Mouse (Mus musculus): ENCODE measurements around the gene Strbp.

Gene Strbp

DNA sequence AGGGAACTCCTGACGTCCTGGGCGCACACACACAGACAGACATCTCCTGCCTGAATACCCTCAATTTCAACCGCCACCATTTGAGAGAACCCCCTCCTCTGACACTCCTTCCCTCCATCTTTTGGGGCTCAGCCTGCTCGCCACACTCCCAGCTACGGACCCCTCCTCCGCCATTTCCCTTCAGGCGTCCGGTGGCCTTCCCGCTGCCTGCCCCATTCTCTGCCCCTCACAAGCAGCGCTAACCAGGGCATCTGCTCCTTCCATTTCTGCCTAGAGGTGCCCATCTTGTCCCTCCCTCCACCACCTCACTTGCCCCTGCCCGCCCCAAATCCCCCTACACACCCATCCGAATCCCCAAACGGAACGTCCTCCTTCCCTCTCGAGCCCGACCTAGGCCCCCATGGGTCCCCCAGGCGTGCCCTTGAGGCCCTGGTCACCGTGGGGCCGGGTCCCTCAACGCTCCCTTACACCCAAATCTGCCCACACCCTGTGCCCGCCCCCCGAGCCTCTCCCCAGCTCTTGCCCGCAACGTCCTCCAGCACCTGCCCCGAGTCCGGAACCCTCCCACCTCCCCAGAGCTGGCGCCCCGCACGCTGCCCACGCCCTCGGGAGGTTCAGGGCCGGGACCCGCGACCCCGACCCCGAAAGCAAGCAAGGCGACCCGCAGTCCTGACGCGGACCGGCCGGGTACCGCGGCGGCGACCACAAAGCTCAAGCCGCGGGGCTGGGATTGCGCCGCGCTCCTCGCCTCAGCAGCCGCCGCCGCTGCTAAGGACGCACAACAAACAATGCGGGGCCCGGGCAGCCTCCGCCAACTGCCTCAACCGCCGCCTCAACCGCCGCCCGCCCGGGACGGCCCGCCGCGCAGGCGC, 1.1 kb downstream of the Strbp start:
- DNase-seq (ENCODE audit: low spot score): peak; percentile 10

- no peak for DNase-seq (ENCODE audit: low spot score)
Measured at GRCm38 (mm10) chr2:37689064-37689615, 14.5 kb downstream of the Strbp start.

GRCm38 (mm10) chr2:37687031-37687430, 16.6 kb downstream of the Strbp start:
- no peak for DNase-seq (ENCODE audit: low spot score)

- DNase-seq (ENCODE audit: low spot score): no peak
Measured at GRCm38 (mm10) chr2:37684864-37685263, 18.8 kb downstream of the Strbp start.

GRCm38 (mm10) chr2:37682197-37682811, 21.4 kb downstream of the Strbp start:
- DNase-seq (ENCODE audit: low spot score): no peak

GRCm38 (mm10) chr2:37651086-37651485, 52.6 kb downstream of the Strbp start:
- DNase-seq (ENCODE audit: low spot score): no peak

DNA sequence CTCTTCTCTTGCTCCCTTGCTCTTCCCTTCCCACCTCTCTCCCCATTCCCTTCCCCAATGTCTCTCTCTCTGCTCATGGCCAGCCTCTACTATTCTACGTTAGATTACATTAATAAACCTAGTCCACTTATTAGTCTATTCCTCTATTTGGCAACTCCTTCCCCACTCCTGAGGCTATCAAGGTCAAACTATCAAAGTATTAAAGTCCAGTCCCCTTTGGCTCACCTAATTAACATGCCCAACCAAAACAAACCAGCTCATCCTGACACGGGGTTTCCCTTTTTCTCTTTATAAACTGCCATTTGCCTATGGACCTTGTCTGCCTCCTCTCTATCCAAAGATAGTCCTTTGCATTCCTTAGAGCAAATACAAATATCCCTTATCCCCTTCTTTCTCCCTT, 54.1 kb downstream of the Strbp start:
- DNase-seq (ENCODE audit: low spot score): no peak

- DNase-seq (ENCODE audit: low spot score): no peak
Measured at GRCm38 (mm10) chr2:37648966-37649365, 54.7 kb downstream of the Strbp start.

GRCm38 (mm10) chr2:37623343-37623742, 80.3 kb downstream of the Strbp start:
- DNase-seq (ENCODE audit: low spot score): no peak

DNA sequence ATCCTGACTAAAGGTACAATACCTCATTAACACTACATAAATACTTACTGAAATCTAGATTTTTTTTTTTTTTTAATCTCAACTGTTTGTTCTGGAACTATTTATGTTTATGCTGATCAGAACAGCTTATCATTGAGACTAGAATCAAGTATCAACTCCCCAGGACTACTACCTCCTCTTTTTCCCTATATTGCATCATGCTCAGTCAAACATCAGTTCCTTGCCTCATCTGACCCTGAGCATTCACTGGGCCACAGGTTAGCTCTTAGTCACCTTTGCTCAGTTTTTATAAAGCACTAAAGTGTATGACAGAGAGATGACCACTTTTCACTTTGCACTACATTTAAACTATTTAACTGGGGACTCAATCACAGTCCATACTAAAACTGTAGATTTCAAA, 115.7 kb downstream of the Strbp start:
- DNase-seq (ENCODE audit: low spot score): no peak

DNA sequence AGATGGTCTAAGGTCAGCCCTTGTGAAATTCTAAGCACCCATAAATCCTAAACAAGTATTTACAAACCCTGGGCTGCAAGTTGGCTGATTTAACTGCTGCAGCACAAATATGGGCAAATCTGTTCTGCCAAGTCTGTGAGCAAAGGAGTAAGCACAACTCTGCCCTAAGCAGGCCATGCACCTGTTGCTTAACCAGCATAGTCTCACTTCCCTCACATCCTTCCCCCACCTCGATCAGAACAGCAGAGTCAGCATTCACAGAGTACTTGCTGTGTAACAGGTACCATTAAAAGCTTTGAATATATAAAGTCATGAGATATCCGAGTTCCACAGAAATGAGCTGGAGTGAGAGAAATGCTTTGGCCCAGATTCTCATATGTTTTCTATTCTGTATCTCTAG, 125.5 kb downstream of the Strbp start:
- DNase-seq (ENCODE audit: low spot score): no peak

DNA sequence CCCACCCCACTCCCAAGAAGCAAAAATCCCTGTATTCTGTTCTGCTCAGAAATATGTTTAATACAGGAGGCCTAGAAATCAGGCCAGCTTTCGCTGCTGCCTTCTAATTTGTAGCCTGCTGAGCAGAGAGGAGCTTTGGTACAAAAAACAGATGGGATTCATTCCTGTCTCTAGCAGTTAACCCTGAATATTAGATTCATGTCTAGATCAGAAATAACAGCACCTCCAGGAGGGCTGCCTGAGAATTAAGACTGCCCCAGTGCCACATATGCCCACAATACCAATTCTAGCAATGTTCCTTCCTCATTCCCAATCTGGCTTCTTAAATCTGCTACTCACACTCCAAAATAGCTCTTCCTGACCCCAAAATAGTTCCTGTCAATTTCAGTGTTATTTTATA, 127.0 kb downstream of the Strbp start:
- no peak for DNase-seq (ENCODE audit: low spot score)

DNA sequence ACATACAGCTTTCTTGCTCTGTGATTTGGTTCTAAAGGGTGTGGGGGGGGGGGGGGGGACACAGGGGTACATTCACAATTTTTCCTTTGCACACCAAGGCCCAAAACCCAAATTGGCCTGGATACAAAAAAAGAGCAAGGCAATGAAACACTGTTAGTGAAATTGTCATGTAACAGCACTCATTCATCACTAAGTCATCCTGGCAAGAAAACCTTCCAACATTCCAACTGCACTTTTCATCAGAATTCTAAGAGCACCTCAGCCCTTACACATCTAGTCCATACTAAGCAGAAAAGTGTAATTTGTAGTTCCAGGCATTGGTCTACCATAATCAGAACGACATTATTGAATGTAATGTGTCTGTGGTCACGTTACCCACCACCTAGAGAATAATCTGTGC, 131.5 kb downstream of the Strbp start:
- no peak for DNase-seq (ENCODE audit: low spot score)

- no peak for DNase-seq (ENCODE audit: low spot score)
Measured at GRCm38 (mm10) chr2:37570703-37571102, 133.0 kb downstream of the Strbp start.

DNA sequence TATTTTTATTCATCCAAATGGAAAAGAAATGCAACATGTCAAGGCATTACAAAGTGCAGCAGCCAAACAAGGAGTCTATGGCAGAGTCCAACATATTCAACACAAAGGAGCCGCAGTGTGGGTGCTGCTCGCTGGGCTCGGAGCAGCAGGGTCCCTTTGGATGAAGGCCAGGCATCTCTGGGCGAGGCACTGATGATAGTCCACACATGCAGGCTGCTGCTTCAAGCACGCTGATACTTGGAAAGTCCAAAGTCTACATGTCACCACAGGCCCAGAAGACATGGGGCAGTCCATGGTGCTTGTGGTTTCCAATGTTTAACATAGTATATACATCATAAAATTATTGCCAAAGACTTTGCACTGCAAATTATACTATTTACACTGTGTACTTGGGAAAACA, 133.8 kb downstream of the Strbp start:
- no peak for DNase-seq (ENCODE audit: low spot score)

DNA sequence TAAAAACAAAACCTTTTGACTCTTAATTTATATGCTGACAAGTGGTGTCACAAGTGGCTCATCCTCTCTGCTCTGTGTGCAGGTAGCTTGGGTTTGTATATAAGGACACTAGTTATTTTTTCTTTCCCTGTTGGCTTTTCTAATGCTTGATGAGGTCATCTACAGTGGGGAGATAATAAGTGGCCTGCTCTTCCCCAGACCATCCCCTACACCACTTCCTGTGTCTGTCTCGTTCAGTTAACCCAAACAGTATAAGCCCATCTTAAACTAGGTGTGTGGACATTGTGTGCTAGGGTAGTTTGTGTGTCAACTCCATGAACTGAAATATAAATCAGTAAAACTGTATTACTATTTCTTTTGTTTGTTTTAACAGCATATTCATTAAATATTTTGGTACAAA, 137.6 kb downstream of the Strbp start:
- no peak for DNase-seq (ENCODE audit: low spot score)

DNA sequence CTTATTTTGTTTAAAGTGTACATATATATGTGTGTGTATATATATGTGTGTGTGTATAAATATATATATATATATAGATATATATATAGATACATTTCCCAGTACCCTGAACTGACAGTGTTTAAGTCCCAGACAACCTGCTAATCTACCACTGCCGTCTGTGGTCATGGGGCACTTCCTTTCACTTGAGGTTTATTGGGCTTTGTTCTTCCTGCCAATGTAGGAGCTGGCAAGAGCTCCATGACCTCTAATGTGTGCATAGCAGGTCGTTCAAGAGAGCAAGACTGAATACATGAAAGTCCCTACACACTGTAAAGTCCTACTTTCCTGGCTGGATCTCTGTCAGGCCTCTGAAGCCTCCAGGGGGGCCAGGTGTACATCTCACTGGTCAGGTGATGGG, 138.1 kb downstream of the Strbp start:
- DNase-seq (ENCODE audit: low spot score): no peak

- no peak for DNase-seq (ENCODE audit: low spot score)
Measured at GRCm38 (mm10) chr2:37556366-37556765, 147.3 kb downstream of the Strbp start.

DNA sequence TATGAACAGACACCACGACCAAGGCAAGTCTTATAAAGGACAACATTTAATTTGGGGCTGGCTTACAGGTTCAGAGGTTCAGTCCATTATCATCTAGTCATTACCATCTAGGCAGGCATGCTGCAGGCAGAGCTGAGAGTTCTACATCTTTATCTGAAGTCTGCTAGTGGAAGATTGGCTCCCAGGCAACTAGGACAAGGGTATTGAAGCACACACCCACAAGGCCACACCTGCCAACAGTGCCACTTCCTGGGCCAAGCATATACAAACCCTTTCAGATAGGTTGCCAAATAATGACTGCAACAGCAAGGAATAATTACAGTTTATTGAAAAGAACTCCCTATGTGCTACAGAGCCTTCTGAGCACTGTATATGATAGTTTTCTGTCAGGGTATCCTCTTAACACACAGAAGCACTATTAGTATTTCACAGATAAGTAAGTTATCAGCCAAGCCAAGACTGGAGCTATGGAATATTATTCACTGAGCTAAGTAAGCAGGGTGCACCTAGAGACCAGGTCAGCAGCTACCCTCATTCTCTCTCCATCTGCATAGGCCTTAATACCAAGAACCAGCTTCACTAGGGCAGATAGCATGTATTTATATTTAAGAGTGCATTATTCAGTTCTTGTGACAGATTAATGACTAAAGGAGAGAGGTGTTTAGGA, 154.2 kb downstream of the Strbp start:
- peak; percentile 82 for DNase-seq (ENCODE audit: low spot score)

GRCm38 (mm10) chr2:37531639-37532038, 172.0 kb downstream of the Strbp start:
- peak; percentile 14 for DNase-seq (ENCODE audit: low spot score)

- DNase-seq (ENCODE audit: low spot score): no peak
Measured at GRCm38 (mm10) chr2:37530766-37531165, 172.9 kb downstream of the Strbp start.

GRCm38 (mm10) chr2:37529397-37529796, 174.3 kb downstream of the Strbp start:
- DNase-seq (ENCODE audit: low spot score): peak; percentile 31

DNA sequence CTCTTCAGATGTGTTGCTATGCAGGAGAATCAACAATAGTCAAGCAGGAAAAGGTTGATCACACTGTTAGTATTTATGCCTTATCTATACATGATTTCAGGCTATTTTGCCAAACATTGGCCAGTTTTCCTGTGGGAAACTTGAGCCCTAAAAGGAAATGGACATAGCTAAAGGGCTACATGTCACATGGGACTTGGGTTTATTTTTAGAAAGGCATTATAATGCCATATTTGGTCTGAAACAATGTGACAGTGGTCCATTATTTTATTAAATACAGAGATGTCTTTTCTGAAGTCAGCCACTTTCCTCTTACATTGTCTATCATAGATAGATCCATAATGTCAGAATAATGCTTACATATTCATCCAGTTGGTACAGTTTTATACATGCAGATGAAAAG, 176.1 kb downstream of the Strbp start:
- no peak for DNase-seq (ENCODE audit: low spot score)
